Mouse (Mus musculus): Measurements from ENCODE around the gene Cep250. TPM values are rescaled to one million over a fixed set of nuclear protein-coding genes. Genes with fewer than 3 reads are reported as not detected.
"Not testable (repeated sequence)": the region's sequence is repeated elsewhere in the genome, so short reads cannot be mapped to it uniquely, and the experiment has no call there.

Cep250 gene
- 22.7 and 24.2 TPM in 2 replicates for polyA plus RNA-seq (2015; fragmentation: Nextera tagmentation; extraction: Ambion mirVana)

DNA sequence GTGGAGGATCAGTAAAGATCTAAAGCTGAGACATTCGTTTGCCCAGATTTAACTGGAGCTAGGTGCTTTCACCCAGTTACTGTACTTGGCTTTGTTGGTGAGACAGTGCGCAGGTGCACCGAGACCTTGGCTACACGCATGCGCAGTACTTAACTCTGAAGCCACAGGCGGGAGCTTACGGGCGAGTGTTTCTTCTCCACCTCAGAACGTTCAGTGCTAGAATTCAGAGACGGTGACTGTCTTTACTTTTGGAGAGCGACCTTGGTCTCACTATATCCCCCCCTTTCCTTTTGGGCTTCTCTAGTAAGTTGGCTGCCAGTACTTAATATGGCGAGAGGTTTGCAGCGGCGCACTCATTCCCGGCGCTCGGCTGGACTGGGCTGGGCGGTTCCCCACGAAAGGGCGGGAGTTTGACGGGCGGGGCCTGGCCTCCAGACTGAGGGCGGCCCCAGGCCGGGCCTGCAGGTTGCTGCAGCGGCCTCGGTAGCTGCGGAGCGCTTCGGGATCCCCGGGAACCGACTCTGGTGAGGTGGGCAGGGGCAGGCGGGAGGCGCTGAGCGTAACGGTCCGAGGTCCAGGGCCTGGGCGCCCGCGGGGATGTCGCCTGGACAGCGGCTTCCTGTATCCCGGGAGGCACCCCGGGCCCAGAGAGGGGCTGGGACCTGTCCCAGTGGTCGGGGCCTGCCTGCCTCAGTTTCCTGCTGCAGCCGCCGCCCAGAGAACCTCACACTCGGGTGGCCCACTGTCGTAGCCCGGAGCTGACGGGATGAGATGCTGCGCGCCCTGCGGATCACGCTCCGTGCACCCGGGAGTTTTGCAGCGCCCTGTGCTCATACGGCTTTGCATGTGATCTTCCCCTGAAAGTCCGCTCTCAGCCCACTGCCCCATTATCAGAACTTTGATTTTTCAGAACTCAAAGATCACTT is at the start of gene Cep250:
Cep250 (plus strand) TSS at position 325 of the 926 bp plus-strand sequence.
- under 1% methylated on average over 57 of the region's 59 CpGs for WGBS
- Histone ChIP-seq H3K4me1 (peaks cover 7% of the 10 kb centered on the region), H3K4me2 (peak within 1 kb of the TSS; percentile 56), H3K36me3 (peaks cover 9% of the 10 kb centered on the region; the same call in 1 of the 2 replicates), H3K9ac (peak within 1 kb of the TSS; percentile 99), H3K27ac (peak within 1 kb of the TSS; percentile 92), H3K27me3 (no peaks in the 10 kb centered on the region), H3K4me3 (peak within 1 kb of the TSS; percentile 95), H3K9me3 (no peaks in the 10 kb centered on the region)
- ATAC-seq (ENCODE audit: insufficient number of reproducible peaks, low FRiP score, low TSS enrichment, low read depth) = peak; percentile 98

- H3K27ac ChIP-seq = no peak overlapping the region
- H3K4me1 ChIP-seq = peaks cover 8% of the 10 kb centered on the region; the same call in 1 of the 2 replicates
- H3K9ac ChIP-seq = no peak overlapping the region
- no peak overlapping the region for H3K4me2 ChIP-seq
- WGBS = 87% methylated on average over 6 of the region's 6 CpGs
- no peaks in the 10 kb centered on the region for H3K9me3 ChIP-seq
- H3K4me3 ChIP-seq = no peak overlapping the region
- peaks cover 56% of the 10 kb centered on the region for H3K36me3 ChIP-seq
- ATAC-seq (ENCODE audit: insufficient number of reproducible peaks, low FRiP score, low TSS enrichment, low read depth) = no peak
- no peaks in the 10 kb centered on the region for H3K27me3 ChIP-seq
Observed at GRCm38 (mm10) chr2:155914684-155915083, 41.6 kb upstream of the Cep250 start.

GRCm38 (mm10) chr2:155923143-155923542 is 33.1 kb upstream of the Cep250 start:
- H3K27me3 ChIP-seq = no peaks in the 10 kb centered on the region
- 94% methylated on average over 7 of the region's 7 CpGs for WGBS
- ATAC-seq (ENCODE audit: insufficient number of reproducible peaks, low FRiP score, low TSS enrichment, low read depth) = no peak

DNA sequence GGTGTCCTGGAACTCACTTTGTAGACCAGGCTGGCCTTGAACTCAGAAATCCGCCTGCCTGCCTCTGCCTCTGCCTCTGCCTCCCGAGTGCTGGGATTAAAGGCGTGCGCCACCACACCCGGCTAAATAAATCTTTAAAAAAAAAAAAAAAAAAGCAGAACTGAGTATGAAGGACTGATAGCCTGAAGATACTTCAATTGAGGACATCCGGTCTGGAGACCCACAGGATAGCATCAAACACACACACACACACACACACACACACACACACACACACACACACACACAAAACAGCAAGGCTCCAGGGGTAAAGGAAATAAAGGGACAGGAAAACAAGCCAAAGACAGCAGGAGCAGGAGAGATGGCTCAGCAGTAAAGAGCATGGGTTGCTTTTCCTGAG is 31.0 kb upstream of the Cep250 start:
- not testable (repeated sequence) for H3K9me3 ChIP-seq; H3K4me3 ChIP-seq; ATAC-seq (ENCODE audit: insufficient number of reproducible peaks, low FRiP score, low TSS enrichment, low read depth); H3K27me3 ChIP-seq; H3K4me1 ChIP-seq; H3K4me2 ChIP-seq; H3K9ac ChIP-seq; H3K27ac ChIP-seq
- 95% methylated on average over 6 of the region's 6 CpGs for WGBS
- peaks cover 12% of the 10 kb centered on the region for H3K36me3 ChIP-seq

More at GRCm38 (mm10) chr2:155923143-155923542, 33.1 kb upstream of the Cep250 start:
- no peaks in the 10 kb centered on the region for H3K9me3 ChIP-seq
- H3K4me3 ChIP-seq = no peak overlapping the region
- no peak overlapping the region for H3K9ac ChIP-seq
- H3K4me2 ChIP-seq = no peak overlapping the region
- H3K27ac ChIP-seq = no peak overlapping the region
- H3K4me1 ChIP-seq = no peaks in the 10 kb centered on the region
- H3K36me3 ChIP-seq = peaks cover 22% of the 10 kb centered on the region

DNA sequence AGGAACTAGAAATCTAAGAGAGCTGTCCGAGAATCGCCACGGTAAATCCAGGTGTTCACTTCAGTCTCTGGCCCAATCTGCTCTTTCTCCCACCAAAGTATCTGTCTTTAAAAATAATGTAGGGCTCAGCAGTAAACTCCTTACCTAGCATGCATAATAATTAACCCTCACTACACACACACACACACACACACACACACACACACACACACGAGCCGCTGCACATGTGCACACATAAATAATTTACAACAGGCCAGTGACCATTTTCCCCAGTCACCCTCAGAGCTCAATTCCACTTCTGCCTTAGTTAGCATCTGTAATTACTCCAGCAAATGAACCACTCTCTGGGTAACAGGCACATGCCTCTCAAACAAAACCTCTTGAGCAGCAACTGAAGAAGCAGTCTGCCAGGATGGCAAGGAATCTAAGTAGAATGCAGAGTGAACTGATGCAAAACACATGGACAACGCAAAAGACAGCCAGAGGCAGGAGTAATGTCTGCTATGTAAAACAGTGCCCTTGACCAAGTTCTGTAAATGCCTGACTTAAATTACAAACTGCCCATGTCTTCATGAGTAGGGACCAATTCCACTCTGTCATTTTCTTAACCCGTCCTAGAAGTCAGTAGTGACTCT is 27.4 kb upstream of the Cep250 start:
- H3K4me1 ChIP-seq = peaks cover 14% of the 10 kb centered on the region
- no peaks in the 10 kb centered on the region for H3K27me3 ChIP-seq
- H3K36me3 ChIP-seq = peaks cover 3% of the 10 kb centered on the region; the same call in 1 of the 2 replicates
- no peak overlapping the region for H3K27ac ChIP-seq
- peak overlapping the region; percentile 57 for H3K4me3 ChIP-seq
- no peak for ATAC-seq (ENCODE audit: insufficient number of reproducible peaks, low FRiP score, low TSS enrichment, low read depth)
- 42% methylated on average over 7 of the region's 7 CpGs for WGBS
- H3K9me3 ChIP-seq = no peaks in the 10 kb centered on the region
- H3K9ac ChIP-seq = no peak overlapping the region
- peak overlapping the region; percentile 42 for H3K4me2 ChIP-seq

GRCm38 (mm10) chr2:155929531-155930442 is 26.5 kb upstream of the Cep250 start, which contains the start of gene Uqcc1:
Gene Uqcc1, minus strand, starts transcription at chr2:155930310.
- peak within 1 kb of the TSS; percentile 42 for H3K4me2 ChIP-seq
- peak within 1 kb of the TSS; percentile 41 for H3K9ac ChIP-seq
- H3K27ac ChIP-seq = peak within 1 kb of the TSS; percentile 93
- ATAC-seq (ENCODE audit: insufficient number of reproducible peaks, low FRiP score, low TSS enrichment, low read depth) = peak; percentile 88
- H3K9me3 ChIP-seq = no peaks in the 10 kb centered on the region
- peaks cover 14% of the 10 kb centered on the region for H3K4me1 ChIP-seq
- under 1% methylated on average over 38 of the region's 38 CpGs for WGBS
- no peaks in the 10 kb centered on the region for H3K36me3 ChIP-seq
- peak within 1 kb of the TSS; percentile 57 for H3K4me3 ChIP-seq
- H3K27me3 ChIP-seq = no peaks in the 10 kb centered on the region

DNA sequence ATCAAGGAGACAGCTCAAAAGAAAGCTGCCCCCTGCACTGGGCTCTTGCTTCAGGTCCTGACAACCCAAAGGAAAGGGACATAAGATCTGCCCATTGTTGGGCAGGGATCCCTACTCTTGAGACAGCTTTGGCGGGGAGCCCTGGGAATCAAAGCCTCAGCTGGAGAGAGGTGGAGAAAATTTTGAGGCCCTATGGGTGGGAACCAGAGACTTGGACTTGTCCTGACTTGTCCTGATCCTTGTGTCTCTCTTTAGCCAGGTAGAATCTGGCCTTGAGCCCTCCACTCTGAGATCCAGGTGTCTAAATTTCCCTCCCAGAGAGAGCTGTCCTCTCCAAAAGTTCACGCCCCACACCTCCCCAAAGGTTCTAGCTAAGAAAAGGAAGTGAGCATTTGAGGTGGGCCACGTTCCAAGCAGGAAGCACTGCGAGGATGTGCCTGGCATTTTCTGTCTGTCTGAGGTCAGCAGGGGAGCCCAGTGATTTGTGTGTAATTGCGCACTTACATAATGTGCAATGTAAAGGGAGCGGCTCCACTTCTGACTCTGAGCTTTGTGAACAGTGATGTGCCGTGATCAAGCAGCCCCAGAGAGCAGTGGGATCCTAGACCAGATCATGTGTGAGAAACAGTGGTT is 16.2 kb upstream of the Cep250 start:
- WGBS = 67% methylated on average over 7 of the region's 7 CpGs
- Histone ChIP-seq H3K27ac (no peak overlapping the region), H3K36me3 (no peaks in the 10 kb centered on the region), H3K4me1 (peaks cover 38% of the 10 kb centered on the region), H3K4me2 (no peak overlapping the region), H3K9ac (no peak overlapping the region), H3K27me3 (no peaks in the 10 kb centered on the region), H3K9me3 (no peaks in the 10 kb centered on the region), H3K4me3 (no peak overlapping the region)
- ATAC-seq (ENCODE audit: insufficient number of reproducible peaks, low FRiP score, low TSS enrichment, low read depth) = no peak

DNA sequence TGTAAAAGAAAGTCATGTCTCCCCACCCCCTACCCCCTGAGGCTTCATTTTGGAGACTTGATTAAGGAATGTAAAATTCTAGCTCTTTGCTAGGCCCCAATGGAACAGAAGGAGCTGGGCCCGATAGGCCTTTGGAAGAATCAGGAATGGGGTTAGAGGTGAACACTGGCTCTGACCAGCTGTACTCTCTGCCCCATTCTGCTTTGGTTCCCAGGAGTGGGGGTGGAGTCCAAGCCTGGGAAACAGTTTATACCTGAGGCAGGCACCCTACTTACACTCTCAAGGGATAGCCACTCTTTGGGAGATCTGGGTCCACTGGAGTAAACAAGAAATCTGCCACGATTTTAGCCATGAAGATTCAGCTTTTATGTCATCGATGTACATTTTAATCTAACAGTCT is 15.6 kb upstream of the Cep250 start, which contains the start of gene Gm15557:
Gm15557 (plus strand) TSS at position 48 of the 400 bp plus-strand sequence.
- H3K27me3 ChIP-seq = no peaks in the 10 kb centered on the region
- peak within 1 kb of the TSS; percentile 36; the same call in 1 of the 2 replicates for H3K4me3 ChIP-seq
- no peaks in the 10 kb centered on the region for H3K9me3 ChIP-seq
- peak within 1 kb of the TSS; percentile 7; the same call in 1 of the 2 replicates for H3K9ac ChIP-seq
- peaks cover 41% of the 10 kb centered on the region for H3K4me1 ChIP-seq
- ATAC-seq (ENCODE audit: insufficient number of reproducible peaks, low FRiP score, low TSS enrichment, low read depth) = no peak
- no peaks in the 10 kb centered on the region for H3K36me3 ChIP-seq
- 92% methylated on average over 3 of the region's 3 CpGs for WGBS
- H3K4me2 ChIP-seq = no peak within 1 kb of the TSS
- 0 out of 2 replicates have a peak within 1 kb of the TSS, but pooled peaks have one; percentile 11 for H3K27ac ChIP-seq

- WGBS = 61% methylated on average over 40 of the region's 40 CpGs
- ATAC-seq (ENCODE audit: insufficient number of reproducible peaks, low FRiP score, low TSS enrichment, low read depth) = no peak
- Histone ChIP-seq H3K36me3 (no peaks in the 10 kb centered on the region), H3K9ac (peak overlapping the region; percentile 7; the same call in 1 of the 2 replicates), H3K4me2 (peak overlapping the region; percentile 31), H3K27ac (0 out of 2 replicates have a peak overlapping the region, but pooled peaks have one; percentile 17), H3K27me3 (no peaks in the 10 kb centered on the region), H3K4me3 (peak overlapping the region; percentile 36), H3K4me1 (peaks cover 44% of the 10 kb centered on the region), H3K9me3 (no peaks in the 10 kb centered on the region)
Observed at GRCm38 (mm10) chr2:155941697-155942442, 14.4 kb upstream of the Cep250 start.

GRCm38 (mm10) chr2:155943463-155943862 is 12.8 kb upstream of the Cep250 start:
- Histone ChIP-seq H3K9ac (0 out of 2 replicates have a peak overlapping the region, but pooled peaks have one; percentile 26), H3K36me3 (no peaks in the 10 kb centered on the region), H3K4me2 (peak overlapping the region; percentile 40), H3K27ac (peak overlapping the region; percentile 87; the same call in 1 of the 2 replicates), H3K4me3 (peak overlapping the region; percentile 36), H3K4me1 (peaks cover 44% of the 10 kb centered on the region), H3K9me3 (no peaks in the 10 kb centered on the region), H3K27me3 (no peaks in the 10 kb centered on the region)
- 4% methylated on average over 8 of the region's 8 CpGs for WGBS
- no peak for ATAC-seq (ENCODE audit: insufficient number of reproducible peaks, low FRiP score, low TSS enrichment, low read depth)
